ENCODE assay signal across 8 mouse cellular contexts in the genomic region with DNA sequence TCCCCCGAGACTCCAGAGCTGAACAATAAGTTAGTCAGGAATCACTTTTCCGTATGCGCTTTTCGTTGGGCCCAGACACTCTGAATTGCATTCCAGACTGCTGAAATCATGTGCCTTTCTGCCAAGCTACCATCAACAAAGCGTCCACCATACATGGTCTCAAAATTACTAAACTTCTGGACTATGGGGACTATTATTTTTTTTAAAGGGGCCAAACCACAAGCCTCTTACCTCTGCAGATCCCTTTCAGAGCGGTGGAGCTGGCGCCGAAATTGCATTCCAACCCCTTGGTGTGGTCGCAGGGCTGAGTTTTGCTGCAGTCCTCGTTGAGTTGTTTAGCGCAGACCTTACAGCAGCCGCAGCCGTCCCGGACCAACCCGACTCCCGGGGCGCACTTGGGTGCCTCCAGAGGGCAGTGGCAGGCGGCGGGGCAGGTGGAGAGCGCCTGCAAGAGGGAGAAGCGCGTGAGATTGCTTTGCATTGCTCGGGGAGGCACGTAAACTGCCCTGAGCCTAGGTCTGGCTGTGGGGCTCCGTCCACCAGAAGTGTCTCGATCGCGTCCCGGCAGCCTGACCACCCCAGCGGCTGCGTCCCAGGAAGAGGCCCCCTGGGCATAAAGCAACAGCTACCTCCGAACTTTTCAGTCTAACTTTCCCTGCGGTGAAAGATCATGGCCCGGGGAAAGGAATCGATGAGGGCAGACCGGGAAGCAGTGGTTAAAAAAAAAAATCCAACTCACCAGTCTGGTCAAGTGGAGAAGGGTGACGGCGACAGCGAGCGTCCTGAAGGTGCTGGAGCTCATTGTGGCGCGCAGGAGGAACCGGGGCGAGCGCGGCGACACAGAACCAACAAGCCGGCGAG. TPM values are rescaled to one million over a fixed set of nuclear protein-coding genes. Genes with fewer than 3 reads are reported as not detected.
DNase-seq lines count a peak whose midpoint lies in the region; ATAC-seq and TF ChIP-seq lines count a peak whose summit lies in the region.

No protein-coding gene starts in this region.

- no peaks in the 10 kb centered on the region; the same call in 1 of the 2 replicates for H3K27me3 ChIP-seq in cerebellum, adult 2 months (ENCODE audit: control insufficient read depth, insufficient read depth, low read length)
- no peaks in the 10 kb centered on the region for H3K27me3 ChIP-seq in lung, embryonic 14.5 days (ENCODE audit: insufficient read depth, low read length)

- 0 out of 2 replicates have a peak, but pooled peaks have one; percentile 6 for ATAC-seq in lung, embryonic 14.5 days (ENCODE audit: insufficient read depth)

- H3K9me3 ChIP-seq in lung, embryonic 14.5 days (ENCODE audit: low read depth, low read length), result no peaks in the 10 kb centered on the region

- no peak for TF ChIP-seq POLR2A in cerebellum, adult 2 months (IDR thresholded peaks at IDR 0.05; ENCODE audit: borderline replicate concordance, insufficient read depth, low read length)

- H3K27ac ChIP-seq in cerebellum, adult 2 months (ENCODE audit: insufficient read depth, low read length), result no peak overlapping the region
- H3K27ac ChIP-seq in lung, embryonic 14.5 days (ENCODE audit: low read depth), result peak overlapping the region; percentile 95

- TF ChIP-seq CTCF in cerebellum, adult 2 months (IDR thresholded peaks at IDR 0.05; ENCODE audit: borderline replicate concordance, insufficient read depth, low read depth, low read length), result no peak
- peak; percentile 63 for TF ChIP-seq CTCF in lung, embryonic 14.5 days (IDR thresholded peaks at IDR 0.05; ENCODE audit: low read depth)

- peak overlapping the region; percentile 89 for H3K9ac ChIP-seq in lung, embryonic 14.5 days

- 3% methylated on average over 49 of the region's 49 CpGs for WGBS in cerebellum, adult 2 months
- WGBS in lung, embryonic 14.5 days, result under 1% methylated on average over 49 of the region's 49 CpGs

- peak overlapping the region; percentile 88 for H3K4me2 ChIP-seq in lung, embryonic 14.5 days

- H3K4me1 ChIP-seq in cerebellum, adult 2 months (ENCODE audit: control insufficient read depth, insufficient read depth, low read length), result 0 out of 2 replicates have a peak, but pooled peaks cover 4% of the 10 kb centered on the region
- peaks cover 26% of the 10 kb centered on the region for H3K4me1 ChIP-seq in lung, embryonic 14.5 days (ENCODE audit: insufficient read depth)

- H3K36me3 ChIP-seq in lung, embryonic 14.5 days (ENCODE audit: insufficient read depth), result peaks cover 17% of the 10 kb centered on the region

- peak in 1 of 2 experiments; percentile 17 for DNase-seq in cerebellum, adult 2 months
- DNase-seq in cerebellum, adult 8-10 months, result no peak
- DNase-seq in embryo, embryonic 10 days (ENCODE audit: low spot score), result peak; percentile 70
- DNase-seq in heart, adult 18-20 months, result peak; percentile 72 to 81
- DNase-seq in kidney, adult 18-20 months, result peak; percentile 79
- peak; percentile 83 for DNase-seq in lung, embryonic 14.5 days
- peak; percentile 62 for DNase-seq in retina, postnatal 1 day
- DNase-seq in cerebellum, adult 11-12 months, result no peak

- H3K4me3 ChIP-seq in cerebellum, adult 2 months (replicated peaks; ENCODE audit: insufficient read depth, low read depth, low read length), result peak overlapping the region; percentile 20
- peak overlapping the region; percentile 70 for H3K4me3 ChIP-seq in lung, embryonic 14.5 days (ENCODE audit: low read depth, low read length)

RNA-seq across cellular contexts. Expression of gene Ccn1, which starts 0.6 kb away (rescaled TPM):
- polyA plus RNA-seq in cerebellum, adult 2 months (2012; rRNA removed), result 2.8 TPM in 2 replicates
- total RNA-seq in heart, adult 18-20 months (2021), result 10 to 100 TPM; 77.5 to 83.7 TPM
- polyA plus RNA-seq in lung, embryonic 14.5 days (2014; fragmentation: Nextera tagmentation; extraction: Ambion mirVana), result 33.2 and 41.6 TPM in 2 replicates

Comparison
In these comparisons a context has a peak if more than half of its experiments do, and no peak if none do; other contexts are left out.
1. DNase-seq: peak in embryo, embryonic 10 days (single experiment), heart, adult 18-20 months (2 of 2), kidney, adult 18-20 months (single experiment), lung, embryonic 14.5 days (single experiment) and retina, postnatal 1 day (single experiment); none in cerebellum, adult 8-10 months (single experiment) and cerebellum, adult 11-12 months (single experiment).